Mouse (Mus musculus) brown adipose tissue, adult 24 weeks (tissue): ENCODE measurements around the gene Akap4. TPM values are rescaled to one million over a fixed set of nuclear protein-coding genes. Genes with fewer than 3 reads are reported as not detected.

Source experiments
- H3K27ac ChIP-seq: fragments of 200-500 bp; replicated peaks from 2 replicates; pipeline ENCODE4 v1.5.1; 2012; ENCODE audit warnings: low read depth, mild to moderate bottlenecking, low read length
- H3K4me1 ChIP-seq: fragments of 200-500 bp; 2 replicates; pipeline ENCODE4 v1.6.1; 2012; ENCODE audit warnings: low read length, mixed read lengths; ENCODE audit not compliant: control insufficient read depth, insufficient read depth, insufficient read length
- H3K4me3 ChIP-seq: fragments of 200-500 bp; 2 replicates; pipeline ENCODE4 v1.5.1; 2012; ENCODE audit warnings: low read depth, mild to moderate bottlenecking, low read length, moderate library complexity; ENCODE audit not compliant: insufficient read depth
- polyA plus RNA-seq: library from polyadenylated mRNA; stranded (reverse); fragments of >200 nt; gene quantifications from 2 replicates; pipeline ENCODE4 v1.2.4, GENCODE M21; 2012; ENCODE audit not compliant: missing spikeins, insufficient read depth, insufficient read length

Gene Akap4
- polyA plus RNA-seq: not detected in 2 replicates

- Histone ChIP-seq H3K4me3 (no peak within 1 kb of the TSS), H3K27ac (no peak within 1 kb of the TSS), H3K4me1 (no peaks in the 10 kb centered on the region)
Observed at GRCm38 (mm10) chrX:7067219-7067618, at the start of gene Akap4. Gene Akap4 (plus strand): TSS chrX:7067519.

- Histone ChIP-seq H3K27ac (no peak within 1 kb of the TSS), H3K4me1 (no peaks in the 10 kb centered on the region), H3K4me3 (no peak within 1 kb of the TSS)
Observed at GRCm38 (mm10) chrX:7041519-7041918, 25.8 kb upstream of the Akap4 start, which contains the start of gene Ccnb3. Gene Ccnb3 (minus strand): TSS chrX:7041619.

DNA sequence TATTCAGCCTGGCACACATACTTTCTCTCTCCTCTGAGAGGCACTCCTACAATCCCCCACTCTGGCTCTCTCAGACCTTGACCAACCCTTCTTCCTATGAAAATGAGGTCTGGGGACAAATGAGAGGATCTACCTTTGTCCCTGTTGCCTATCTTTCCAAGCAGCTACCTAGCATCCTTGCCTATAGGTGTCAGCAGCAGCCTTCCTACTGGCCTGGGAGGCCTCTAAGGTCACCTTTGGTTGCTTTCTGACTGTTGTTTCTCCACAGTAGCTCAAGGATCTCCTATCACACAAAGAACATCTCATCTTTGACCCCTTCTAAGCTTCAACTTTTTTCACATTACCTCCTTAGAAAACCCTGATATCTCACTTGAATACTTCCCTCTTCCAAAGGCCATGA, 10.3 kb upstream of the Akap4 start:
- no peak overlapping the region for H3K27ac ChIP-seq
- H3K4me3 ChIP-seq: no peak overlapping the region
- H3K4me1 ChIP-seq: no peaks in the 10 kb centered on the region

DNA sequence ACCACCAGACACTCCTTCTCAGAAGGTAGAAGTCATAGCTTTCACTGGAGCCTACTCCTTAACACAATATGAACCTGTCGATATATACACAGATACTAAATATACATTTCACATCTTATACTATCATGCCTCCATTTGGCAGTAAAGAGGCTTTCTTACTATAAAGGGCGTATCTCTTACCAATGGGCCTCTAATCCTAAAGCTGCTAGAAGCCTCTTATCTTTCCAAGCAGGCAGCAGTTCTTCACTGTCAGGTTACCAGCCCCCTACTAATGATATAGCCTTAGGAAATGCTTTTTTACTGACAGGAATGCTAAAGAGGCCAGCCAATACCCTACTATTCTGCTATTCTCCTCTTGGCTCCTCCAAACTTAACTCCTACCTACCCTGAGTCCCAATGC, 9.7 kb upstream of the Akap4 start:
- H3K4me3 ChIP-seq: no peak overlapping the region
- no peak overlapping the region for H3K27ac ChIP-seq
- no peaks in the 10 kb centered on the region for H3K4me1 ChIP-seq

DNA sequence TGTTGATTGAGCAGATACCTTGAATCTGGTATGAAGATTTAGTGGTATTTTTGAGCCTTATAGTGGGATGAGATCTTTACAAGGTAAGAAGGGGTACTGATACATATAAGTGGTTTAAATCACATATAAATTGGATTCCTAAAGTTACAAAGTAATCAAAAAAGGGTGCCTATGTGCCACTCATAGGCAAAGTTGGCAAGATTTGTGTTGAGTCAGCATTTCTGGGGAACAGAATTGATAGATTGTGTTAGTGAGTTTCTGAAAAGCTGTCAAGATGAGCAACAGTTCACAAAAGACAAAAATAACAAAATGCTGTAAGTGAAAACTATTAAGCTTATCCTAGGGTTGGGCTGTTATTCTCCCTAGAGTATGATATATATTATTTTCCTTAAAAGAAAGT, 3.2 kb upstream of the Akap4 start:
- Histone ChIP-seq H3K27ac (no peak overlapping the region), H3K4me1 (no peaks in the 10 kb centered on the region), H3K4me3 (no peak overlapping the region)

GRCm38 (mm10) chrX:7068002-7068401, 683 bp downstream of the Akap4 start:
- Histone ChIP-seq H3K4me3 (no peak overlapping the region), H3K27ac (no peak overlapping the region), H3K4me1 (no peaks in the 10 kb centered on the region)

GRCm38 (mm10) chrX:7079820-7080429, 12.6 kb downstream of the Akap4 start:
- Histone ChIP-seq H3K4me3 (no peak overlapping the region), H3K4me1 (no peaks in the 10 kb centered on the region), H3K27ac (no peak overlapping the region)

DNA sequence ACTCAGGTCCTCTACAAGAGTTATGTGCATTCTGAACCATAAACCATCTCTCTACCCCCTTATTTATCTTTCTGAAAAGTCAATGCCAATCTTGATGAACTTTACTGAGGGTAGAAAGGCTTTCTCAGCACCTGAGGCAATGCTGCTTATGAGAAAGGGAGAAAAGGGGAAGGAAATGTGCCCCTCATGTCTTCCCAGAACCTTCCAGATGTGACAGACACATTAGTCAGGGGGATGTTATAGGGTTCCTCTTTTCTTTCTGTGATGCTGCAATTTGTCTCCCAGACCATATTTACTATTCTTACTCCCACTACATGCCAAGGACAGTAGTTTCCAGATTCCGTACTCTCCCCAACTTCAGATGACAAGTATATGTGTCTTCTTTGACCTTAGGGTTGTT, 18.6 kb downstream of the Akap4 start:
- no peak overlapping the region for H3K4me3 ChIP-seq
- H3K4me1 ChIP-seq: no peaks in the 10 kb centered on the region
- no peak overlapping the region for H3K27ac ChIP-seq

DNA sequence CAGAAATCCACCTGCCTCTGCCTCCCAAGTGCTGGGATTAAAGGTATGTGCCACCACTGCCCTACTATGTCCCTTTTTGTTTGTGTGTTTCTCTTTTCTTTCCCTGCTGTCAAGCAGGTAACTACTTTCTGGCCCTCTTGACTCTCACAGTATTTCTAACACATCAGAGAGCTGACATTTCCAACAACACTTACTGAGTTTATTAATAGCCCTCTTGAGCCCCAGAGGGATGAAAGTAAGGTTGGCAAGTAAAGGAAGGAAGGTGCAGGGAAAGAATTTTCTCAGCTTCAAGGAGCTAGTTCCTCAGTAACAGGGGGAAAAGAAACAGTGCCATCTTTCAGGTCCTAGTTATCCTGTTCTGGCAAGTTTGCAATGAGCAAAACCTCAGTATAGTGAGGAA, 23.0 kb downstream of the Akap4 start:
- H3K27ac ChIP-seq: no peak overlapping the region

DNA sequence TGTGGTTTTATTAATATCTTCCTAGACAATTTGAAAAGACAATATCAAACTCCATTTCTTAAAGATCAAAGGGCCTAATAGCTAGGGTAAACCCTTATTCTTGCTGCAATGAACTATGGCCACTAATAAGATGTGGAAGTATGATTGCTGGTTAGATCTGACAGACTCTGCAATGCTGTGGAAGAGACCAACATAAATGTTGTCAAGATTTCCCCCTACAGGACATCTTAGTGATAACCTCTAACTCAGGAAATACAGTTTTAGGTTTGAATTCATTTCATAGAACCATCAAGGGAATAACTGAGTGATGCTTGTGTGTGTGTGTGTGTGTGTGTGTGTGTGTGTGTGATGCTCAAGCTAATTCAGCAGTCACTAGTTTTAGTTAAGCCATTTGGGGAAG, 35.0 kb downstream of the Akap4 start:
- Histone ChIP-seq H3K4me3 (no peak overlapping the region), H3K4me1 (no peaks in the 10 kb centered on the region), H3K27ac (no peak overlapping the region)

More for the DNA sequence above, 23.0 kb downstream of the Akap4 start:
- Histone ChIP-seq H3K4me1 (no peaks in the 10 kb centered on the region), H3K4me3 (no peak overlapping the region)

DNA sequence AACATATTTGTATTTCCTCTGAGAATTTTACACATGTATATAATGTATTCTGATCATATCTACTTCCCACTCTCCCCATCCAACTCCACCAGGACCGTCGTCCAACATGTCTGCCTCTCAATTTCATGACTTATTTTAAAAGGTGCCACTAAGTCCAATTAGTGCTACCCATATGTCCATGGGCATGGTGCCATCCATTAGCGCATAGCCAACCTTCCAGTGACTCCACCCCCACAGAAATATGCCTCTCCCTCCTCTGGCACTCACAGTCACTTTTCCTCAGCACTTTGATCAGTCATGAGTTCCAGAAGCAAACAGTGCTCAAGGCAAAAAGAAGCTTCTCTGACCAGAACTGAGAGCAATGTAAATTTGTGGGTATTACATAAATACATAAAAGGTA, 47.6 kb downstream of the Akap4 start:
- no peak overlapping the region for H3K4me3 ChIP-seq
- H3K4me1 ChIP-seq: no peaks in the 10 kb centered on the region
- no peak overlapping the region for H3K27ac ChIP-seq

DNA sequence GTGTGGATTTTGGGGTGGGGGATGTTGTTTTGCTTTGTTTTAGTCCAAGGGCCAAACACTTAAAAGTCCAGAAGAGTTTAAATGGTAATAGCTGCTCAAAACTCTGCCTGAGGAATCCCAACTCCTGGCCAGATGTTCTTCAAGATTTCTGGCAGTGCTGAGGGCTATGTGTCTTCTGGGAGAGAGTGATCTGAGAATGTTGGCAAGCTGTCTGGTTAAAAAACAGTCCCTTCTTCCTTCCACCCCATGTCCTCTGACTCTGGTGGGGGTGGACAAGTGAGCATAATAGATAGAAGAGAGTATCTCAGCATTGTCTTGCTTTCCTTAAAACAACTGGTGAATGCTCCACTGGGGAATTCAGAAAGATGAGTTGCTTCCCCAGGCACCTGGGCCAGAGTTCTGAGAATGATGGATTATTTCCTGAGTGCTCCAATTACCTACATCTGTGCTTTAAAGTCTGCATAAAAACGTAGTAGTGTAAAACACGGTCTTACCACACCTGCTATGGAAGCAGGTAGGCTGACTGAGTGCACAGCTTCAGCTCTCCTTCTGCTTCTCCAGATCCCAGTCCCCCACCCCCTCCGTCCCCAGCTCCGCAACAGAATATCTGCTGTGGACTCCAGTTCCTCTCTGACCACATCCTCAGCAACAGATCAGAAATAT, 54.4 kb downstream of the Akap4 start:
- no peak overlapping the region for H3K27ac ChIP-seq
- no peaks in the 10 kb centered on the region for H3K4me1 ChIP-seq
- no peak overlapping the region for H3K4me3 ChIP-seq

Other genes starting within 250 kb of the Akap4 start
- not detected in 2 replicates for gene Ccnb3, start 25.9 kb upstream of the Akap4 start, polyA plus RNA-seq